In the genomic region with DNA sequence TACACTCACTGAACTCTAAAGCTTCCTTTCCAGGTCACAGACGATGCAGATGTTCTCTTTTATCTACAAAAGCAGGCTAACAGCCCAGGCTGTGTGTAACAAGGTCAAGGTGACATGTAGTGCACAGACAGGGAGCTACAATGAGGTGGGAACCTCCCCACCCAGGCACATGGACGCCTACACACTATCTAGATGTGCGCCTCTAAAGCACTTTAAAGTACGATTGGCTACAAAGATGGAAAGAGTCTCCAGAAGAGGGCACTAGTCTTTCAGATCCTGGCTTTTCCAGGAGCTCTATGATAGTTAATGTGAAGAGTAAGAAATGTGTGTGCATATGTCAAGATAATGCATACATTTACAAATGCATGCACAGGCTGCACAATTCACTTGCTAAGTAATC, we compare ENCODE assay signal across 9 mouse cellular contexts.
DNase-seq lines count a peak whose midpoint lies in the region; ATAC-seq and TF ChIP-seq lines count a peak whose summit lies in the region.
"Had no signal": no experiment of that assay in that cellular context is flagged by ENCODE, and none has a peak within 500 bp of the region (broad histone marks: within the 10 kb centered on the region; RNA-seq: fewer than 3 reads in every experiment).

No protein-coding gene starts in this region.

- H3K9ac ChIP-seq in lung, postnatal 0 days (replicated peaks; ENCODE audit: low read depth), result no peak overlapping the region

- DNase-seq in gastrocnemius, adult 2 months, result no peak
- no peak for DNase-seq in gastrocnemius, postnatal 14 days
- DNase-seq in lung, postnatal 0 days (ENCODE audit: low spot score), result peak; percentile 57
- DNase-seq in lung, adult 18-20 months, result no peak
- peak; percentile 59 to 68 for DNase-seq in thymus, postnatal 10 days (ENCODE audit: low spot score in 2 of 2)
- no peak for DNase-seq in neural tube, embryonic 10.5 days (ENCODE audit: extremely low spot score, low spot score)
- no peak for DNase-seq in cerebellum, adult 9-11 months

- H3K9me3 ChIP-seq in lung, postnatal 0 days (ENCODE audit: low read length), result no peaks in the 10 kb centered on the region

- H3K4me3 ChIP-seq in gastrocnemius, adult 2 months, result no peak overlapping the region
- H3K4me3 ChIP-seq in lung, postnatal 0 days (ENCODE audit: low read depth, low read length), result no peak overlapping the region

- TF ChIP-seq CTCF in gastrocnemius, adult 2 months (IDR thresholded peaks at IDR 0.05), result peak; percentile 45
- TF ChIP-seq CTCF in lung, postnatal 0 days (IDR thresholded peaks at IDR 0.05), result peak; percentile 63

- 52% methylated on average over 4 of the region's 4 CpGs for WGBS in lung, postnatal 0 days

- intact Hi-C loops in gastrocnemius, adult 2 months (cut with DNase I), result loop anchor here (10.0 kb wide), 1 partner anchor 140 kb away; no protein-coding TSS in a partner anchor
- intact Hi-C loops in gastrocnemius, postnatal 14 days (cut with DNase I; ENCODE audit: low total_unique reads), result no loop called here

- peaks cover 21% of the 10 kb centered on the region; the same call in 1 of the 2 replicates for H3K36me3 ChIP-seq in lung, postnatal 0 days (ENCODE audit: insufficient read depth, low read length)

- TF ChIP-seq EP300 in lung, postnatal 0 days (IDR thresholded peaks at IDR 0.05), result no peak

- H3K4me1 ChIP-seq in lung, postnatal 0 days (ENCODE audit: insufficient read depth, low read depth, low read length), result no peaks in the 10 kb centered on the region

- H3K4me2 ChIP-seq in lung, postnatal 0 days (replicated peaks; ENCODE audit: low read depth, low read length), result no peak overlapping the region

- no peaks in the 10 kb centered on the region for H3K27me3 ChIP-seq in lung, postnatal 0 days (replicated peaks; ENCODE audit: insufficient read depth, low read length)

- no peak for ATAC-seq in lung, postnatal 0 days
- 0 out of 2 replicates have a peak, but pooled peaks have one; percentile 53 for ATAC-seq in erythroblast, adult 5-6 weeks (replicated peaks; ENCODE audit: low FRiP score, poor library complexity, severe bottlenecking)
- ATAC-seq: forebrain, embryonic 16.5 days had no signal

- no peak overlapping the region for H3K27ac ChIP-seq in gastrocnemius, adult 2 months
- no peak overlapping the region for H3K27ac ChIP-seq in lung, postnatal 0 days (ENCODE audit: low read length)

Comparison
In these comparisons a context has a peak if more than half of its experiments do, and no peak if none do; other contexts are left out.
1. DNase-seq: peak in lung, postnatal 0 days (single experiment) and thymus, postnatal 10 days (2 of 2); none in gastrocnemius, adult 2 months (single experiment), gastrocnemius, postnatal 14 days (single experiment), lung, adult 18-20 months (0 of 2), neural tube, embryonic 10.5 days (single experiment) and cerebellum, adult 9-11 months (single experiment).